Mouse (Mus musculus): ENCODE measurements around the gene Myh7. TPM values are rescaled to one million over a fixed set of nuclear protein-coding genes. Genes with fewer than 3 reads are reported as not detected.

The Myh7 gene
- polyA plus RNA-seq, 1 experiment = not detected

DNA sequence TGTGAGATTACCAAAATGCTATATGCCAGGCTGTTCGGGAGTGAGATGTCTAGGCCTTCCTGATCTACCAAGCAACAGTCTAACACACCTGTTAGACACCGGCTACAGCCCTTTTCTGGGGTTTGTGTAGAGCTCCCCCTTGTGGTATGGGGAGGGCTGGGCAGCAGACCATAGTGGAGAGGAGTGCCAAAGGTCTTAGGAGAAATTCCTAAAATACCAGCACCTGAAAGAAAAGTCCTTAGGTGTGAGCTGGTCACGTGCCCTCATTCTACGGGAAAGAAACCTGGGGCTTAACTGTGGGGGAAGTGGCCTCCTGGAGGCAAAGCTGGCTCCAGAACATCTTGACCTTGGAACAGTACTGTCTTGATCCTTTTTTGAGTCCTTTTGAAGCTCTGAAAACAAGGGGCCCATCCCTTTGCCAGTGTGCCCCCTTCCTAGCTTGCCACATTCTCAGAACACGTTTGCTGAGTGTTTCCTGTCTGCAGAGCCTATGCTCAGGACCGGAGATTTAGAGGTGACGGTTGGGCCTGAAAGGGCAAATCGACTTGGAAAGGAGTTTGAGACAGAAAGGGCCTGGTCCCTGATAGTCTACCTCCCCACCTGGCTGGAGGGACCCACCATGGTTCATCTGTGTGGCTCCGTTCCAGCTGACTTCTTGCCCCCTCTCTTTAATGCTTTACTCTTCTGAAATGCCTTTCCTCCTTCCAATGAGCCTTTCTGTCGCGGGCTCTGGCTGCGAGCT lies 54.8 kb downstream of the Myh7 start:
- peaks cover 86% of the 10 kb centered on the region for H3K27me3 ChIP-seq (replicated peaks)
- TF ChIP-seq GATA1 (IDR thresholded peaks at IDR 0.05; ENCODE audit: borderline replicate concordance, low read length) (no peak), FLI1 (IDR thresholded peaks at IDR 0.05; ENCODE audit: low read length) (no peak)
- H3K36me3 ChIP-seq (replicated peaks; ENCODE audit: low read length) = no peaks in the 10 kb centered on the region

GRCm38 (mm10) chr14:54938431-54939219 lies 55.8 kb downstream of the Myh7 start:
- Histone ChIP-seq H3K4me1 (peaks cover 24% of the 10 kb centered on the region), H3K4me3 (replicated peaks) (no peak overlapping the region), H3K27me3 (replicated peaks) (peaks cover 85% of the 10 kb centered on the region), H3K36me3 (replicated peaks; ENCODE audit: low read length) (no peaks in the 10 kb centered on the region), H3K9me3 (no peaks in the 10 kb centered on the region)
- TF ChIP-seq GATA1 (IDR thresholded peaks at IDR 0.05; ENCODE audit: borderline replicate concordance, low read length) (no peak), FLI1 (IDR thresholded peaks at IDR 0.05; ENCODE audit: low read length) (no peak)

More for the DNA sequence above, 54.8 kb downstream of the Myh7 start:
- H3K4me1 ChIP-seq = peaks cover 24% of the 10 kb centered on the region
- no peaks in the 10 kb centered on the region for H3K9me3 ChIP-seq
- H3K4me3 ChIP-seq (replicated peaks) = no peak overlapping the region

- Histone ChIP-seq H3K27me3 (replicated peaks) (peaks cover 82% of the 10 kb centered on the region), H3K4me3 (replicated peaks) (no peak overlapping the region), H3K4me1 (peaks cover 29% of the 10 kb centered on the region), H3K36me3 (replicated peaks; ENCODE audit: low read length) (no peaks in the 10 kb centered on the region), H3K9me3 (no peaks in the 10 kb centered on the region)
- TF ChIP-seq GATA1 (IDR thresholded peaks at IDR 0.05; ENCODE audit: borderline replicate concordance, low read length) (no peak), FLI1 (IDR thresholded peaks at IDR 0.05; ENCODE audit: low read length) (no peak)
These were observed 56.9 kb downstream of the Myh7 start for GRCm38 (mm10) chr14:54937361-54938182.

DNA sequence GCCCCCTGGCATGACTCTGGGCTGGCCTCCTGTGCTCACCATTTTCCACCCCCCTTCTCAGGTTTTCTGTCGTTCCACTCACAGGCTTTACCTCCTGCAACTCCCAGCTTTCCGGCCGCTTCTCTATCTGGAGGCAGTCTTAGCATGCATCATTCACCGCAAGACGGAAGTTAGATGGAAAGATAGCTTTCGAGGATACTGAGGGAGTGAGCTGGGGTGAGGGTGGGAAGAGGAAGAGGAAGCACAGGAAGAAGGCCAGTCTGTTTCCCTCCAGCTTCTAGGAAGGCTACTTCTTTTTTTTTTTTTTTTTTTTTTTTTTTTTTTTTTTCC lies 57.6 kb downstream of the Myh7 start:
- no peak overlapping the region for H3K4me3 ChIP-seq (replicated peaks)
- H3K4me1 ChIP-seq = peaks cover 30% of the 10 kb centered on the region
- H3K27me3 ChIP-seq (replicated peaks) = peaks cover 82% of the 10 kb centered on the region
- H3K9me3 ChIP-seq = no peaks in the 10 kb centered on the region
- no peaks in the 10 kb centered on the region for H3K36me3 ChIP-seq (replicated peaks; ENCODE audit: low read length)
- TF ChIP-seq FLI1 (IDR thresholded peaks at IDR 0.05; ENCODE audit: low read length) = no peak

DNA sequence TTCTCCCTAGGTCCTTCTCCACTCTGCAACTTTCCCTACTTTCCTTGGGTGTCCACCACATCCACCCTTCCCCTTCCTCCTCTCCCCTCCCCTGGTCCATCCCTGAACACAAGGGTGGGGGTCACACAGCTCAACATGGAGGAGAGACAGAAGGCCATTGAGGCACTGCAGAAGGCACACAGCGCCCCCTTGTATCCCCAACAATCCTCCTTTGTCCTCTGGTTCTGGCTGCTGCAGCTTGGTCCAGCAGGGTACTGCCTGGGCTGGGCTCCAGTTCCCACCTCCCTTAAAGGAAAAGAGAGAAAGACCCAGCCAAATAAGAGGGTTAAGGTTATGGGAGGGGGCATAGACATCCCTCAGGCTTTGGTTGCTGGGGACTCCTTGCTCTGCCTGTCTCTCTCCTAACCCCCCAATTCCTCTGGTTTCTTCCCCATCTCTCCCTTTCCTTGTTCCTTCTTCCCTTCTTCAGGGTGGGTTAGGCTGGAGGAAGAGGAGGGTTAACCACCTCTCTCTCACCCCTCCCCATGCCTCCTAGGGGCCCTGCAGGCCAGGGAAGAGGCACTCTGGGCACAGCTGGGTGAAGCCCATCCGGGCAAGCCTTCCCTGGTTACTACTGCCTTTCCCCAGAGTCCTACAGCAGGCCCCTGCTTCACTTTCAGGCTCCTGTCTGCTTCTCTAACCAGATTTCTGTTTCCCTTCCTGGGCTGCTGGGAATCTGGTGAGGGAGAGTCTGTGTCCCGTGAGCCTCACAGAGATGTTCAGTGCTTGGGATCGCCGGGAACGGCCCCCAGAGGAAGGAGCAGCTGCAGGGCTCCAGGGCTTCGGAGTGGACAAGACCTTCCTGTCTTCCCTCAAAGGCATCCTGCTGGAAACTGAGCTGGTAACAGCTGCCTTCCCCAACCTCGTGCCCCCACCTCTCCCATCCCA lies 58.3 kb downstream of the Myh7 start, which contains the start of gene Cmtm5:
TSS of gene Cmtm5 (plus strand) at position 358 of the 927 bp plus-strand sequence.
- peaks cover 82% of the 10 kb centered on the region for H3K27me3 ChIP-seq (replicated peaks)
- H3K9me3 ChIP-seq = no peaks in the 10 kb centered on the region
- H3K36me3 ChIP-seq (replicated peaks; ENCODE audit: low read length) = no peaks in the 10 kb centered on the region
- H3K4me3 ChIP-seq (replicated peaks) = no peak within 1 kb of the TSS
- H3K4me1 ChIP-seq = peaks cover 30% of the 10 kb centered on the region
- TF ChIP-seq GATA1 (IDR thresholded peaks at IDR 0.05; ENCODE audit: borderline replicate concordance, low read length) (no peak), FLI1 (IDR thresholded peaks at IDR 0.05; ENCODE audit: low read length) (no peak)

- no peak within 1 kb of the TSS for H3K4me3 ChIP-seq (replicated peaks)
- H3K27me3 ChIP-seq (replicated peaks) = peaks cover 75% of the 10 kb centered on the region
- no peaks in the 10 kb centered on the region for H3K36me3 ChIP-seq (replicated peaks; ENCODE audit: low read length)
- H3K4me1 ChIP-seq = peaks cover 46% of the 10 kb centered on the region
- TF ChIP-seq FLI1 (IDR thresholded peaks at IDR 0.05; ENCODE audit: low read length) = no peak
- no peak for TF ChIP-seq GATA1 (IDR thresholded peaks at IDR 0.05; ENCODE audit: borderline replicate concordance, low read length)
- H3K9me3 ChIP-seq = no peaks in the 10 kb centered on the region
These were observed 61.7 kb downstream of the Myh7 start, which contains the start of gene Il25 for GRCm38 (mm10) chr14:54932645-54933150. Gene Il25, plus strand, starts transcription at chr14:54932695.

GRCm38 (mm10) chr14:54930431-54930830 lies 64.0 kb downstream of the Myh7 start:
- Histone ChIP-seq H3K9me3 (no peaks in the 10 kb centered on the region), H3K27me3 (replicated peaks) (peaks cover 77% of the 10 kb centered on the region), H3K4me1 (peaks cover 51% of the 10 kb centered on the region), H3K36me3 (replicated peaks; ENCODE audit: low read length) (no peaks in the 10 kb centered on the region), H3K4me3 (replicated peaks) (no peak overlapping the region)
- TF ChIP-seq FLI1 (IDR thresholded peaks at IDR 0.05; ENCODE audit: low read length) (no peak), GATA1 (IDR thresholded peaks at IDR 0.05; ENCODE audit: borderline replicate concordance, low read length) (no peak)

GRCm38 (mm10) chr14:54929801-54930200 lies 64.6 kb downstream of the Myh7 start:
- Histone ChIP-seq H3K36me3 (replicated peaks; ENCODE audit: low read length) (no peaks in the 10 kb centered on the region), H3K4me3 (replicated peaks) (no peak overlapping the region), H3K27me3 (replicated peaks) (peaks cover 77% of the 10 kb centered on the region), H3K4me1 (peaks cover 58% of the 10 kb centered on the region), H3K9me3 (no peaks in the 10 kb centered on the region)
- TF ChIP-seq GATA1 (IDR thresholded peaks at IDR 0.05; ENCODE audit: borderline replicate concordance, low read length) (no peak), FLI1 (IDR thresholded peaks at IDR 0.05; ENCODE audit: low read length) (no peak)
